Mouse (Mus musculus): ENCODE results near the gene Dus2.

Gene Dus2

DNA sequence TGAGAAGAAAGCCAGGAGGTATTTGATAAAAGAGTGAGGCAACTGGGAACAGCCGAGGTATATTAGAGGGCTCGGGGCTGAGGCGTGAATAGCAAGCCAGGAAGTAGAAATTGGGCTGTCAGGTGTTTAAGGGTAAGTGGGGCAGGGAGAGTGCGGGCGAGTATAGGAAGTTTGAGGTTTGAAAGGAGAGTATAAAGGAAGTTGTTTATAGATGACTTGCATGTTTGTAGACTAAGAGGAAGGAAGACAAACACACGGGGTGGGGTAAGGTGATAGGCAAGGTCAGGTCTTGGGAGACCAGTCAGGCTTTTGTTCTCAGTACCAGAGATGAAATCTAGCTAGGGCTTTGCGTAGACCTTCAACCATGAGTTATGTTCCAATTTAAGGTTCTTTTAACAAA lies 26.0 kb downstream of the Dus2 start:
- in situ Hi-C loops (cut with MboI; ENCODE audit: low pct_unique_long_range_greater_than_20kb in 1 of 2, low sequenced_read_pairs in 2 of 2, unreplicated experiment in 1 of 2): loop anchor here in 1 of 2 experiments (10.0 kb wide), 1 partner anchor 302 kb away; no protein-coding TSS in a partner anchor

DNA sequence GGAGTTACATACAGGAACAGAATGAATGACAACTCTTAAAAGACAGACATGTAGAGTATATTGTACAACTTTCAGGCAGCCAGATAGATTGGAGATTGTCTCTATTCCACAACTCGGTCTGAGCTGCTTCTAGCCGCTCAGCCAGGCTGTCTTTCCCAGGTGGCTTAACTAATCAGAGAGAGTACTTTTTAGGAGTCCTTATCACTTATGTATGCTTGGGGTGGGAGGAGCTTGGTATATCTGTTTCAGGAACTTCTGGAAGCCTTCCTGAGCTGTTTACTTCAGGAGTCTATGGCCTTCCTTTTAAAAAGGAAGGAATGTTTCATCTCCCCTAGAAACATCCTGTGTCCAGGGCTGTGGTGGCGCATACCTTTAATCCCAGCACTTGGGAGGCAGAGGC lies 26.9 kb downstream of the Dus2 start:
- in situ Hi-C loops (cut with MboI; ENCODE audit: low pct_unique_long_range_greater_than_20kb in 1 of 2, low sequenced_read_pairs in 2 of 2, unreplicated experiment in 1 of 2): loop anchor here in 1 of 2 experiments (10.0 kb wide), 1 partner anchor 303 kb away; no protein-coding TSS in a partner anchor

DNA sequence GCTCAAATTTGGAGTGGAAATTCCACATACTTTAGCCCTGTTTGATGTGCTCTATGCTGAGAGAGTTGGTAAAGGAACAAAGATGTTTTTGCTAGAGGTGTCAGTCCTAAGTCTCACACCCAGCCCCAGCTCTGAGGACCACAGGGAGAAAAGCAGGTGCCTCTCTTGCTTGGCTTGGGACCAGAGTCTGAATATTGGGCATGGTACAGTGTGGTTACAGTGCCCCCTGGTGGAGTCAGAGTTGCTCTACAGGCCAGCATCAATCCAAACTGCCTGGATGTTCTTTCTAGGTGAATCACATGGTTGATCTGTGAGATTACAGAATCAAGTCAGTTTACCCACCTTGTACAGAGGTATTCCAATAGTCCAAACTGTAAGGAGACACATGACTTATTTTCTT lies 31.3 kb downstream of the Dus2 start:
- in situ Hi-C loops (cut with MboI; ENCODE audit: low pct_unique_long_range_greater_than_20kb in 1 of 2, low sequenced_read_pairs in 2 of 2, unreplicated experiment in 1 of 2): no loop called here

DNA sequence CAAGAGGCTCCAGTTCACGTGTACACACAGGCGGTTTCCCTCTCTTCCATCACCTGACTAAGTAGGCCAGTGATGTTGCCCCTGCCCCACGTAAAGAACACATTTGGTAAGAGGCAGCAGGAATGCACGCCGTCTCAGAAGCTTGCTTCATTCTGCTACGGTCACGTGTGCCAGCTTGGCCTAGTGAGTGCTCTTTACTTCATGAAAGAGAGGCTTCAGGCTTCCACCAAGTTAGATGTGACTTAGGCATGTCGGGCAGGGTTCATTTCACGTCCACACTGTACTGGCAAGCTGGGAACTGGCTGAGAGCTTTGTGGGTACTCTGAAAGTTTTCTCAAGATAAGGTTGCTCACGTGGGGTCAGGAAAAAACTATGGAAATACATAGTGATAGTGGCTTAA lies 47.6 kb downstream of the Dus2 start:
- in situ Hi-C loops (cut with MboI; ENCODE audit: low pct_unique_long_range_greater_than_20kb in 1 of 2, low sequenced_read_pairs in 2 of 2, unreplicated experiment in 1 of 2): no loop called here

DNA sequence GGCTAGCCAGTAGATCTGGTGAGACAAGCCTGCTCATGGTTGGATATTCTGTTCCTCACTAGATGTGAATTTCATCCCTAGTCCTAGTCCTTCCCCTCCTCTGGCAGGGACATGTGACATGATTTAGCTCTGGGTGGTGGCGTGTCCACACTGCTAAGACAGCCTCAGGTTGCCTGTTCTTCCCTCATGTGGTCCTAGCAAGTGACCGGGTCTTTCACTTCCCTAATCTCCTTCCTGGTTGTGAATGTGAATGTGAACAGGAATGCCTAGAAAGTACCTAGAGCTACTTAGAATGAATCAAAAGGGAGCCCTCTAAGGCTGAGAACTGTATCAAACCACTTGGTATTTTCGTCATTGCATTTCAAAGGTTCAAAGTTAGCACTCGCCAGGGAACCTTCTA lies 48.5 kb downstream of the Dus2 start:
- in situ Hi-C loops (cut with MboI; ENCODE audit: low pct_unique_long_range_greater_than_20kb in 1 of 2, low sequenced_read_pairs in 2 of 2, unreplicated experiment in 1 of 2): no loop called here

DNA sequence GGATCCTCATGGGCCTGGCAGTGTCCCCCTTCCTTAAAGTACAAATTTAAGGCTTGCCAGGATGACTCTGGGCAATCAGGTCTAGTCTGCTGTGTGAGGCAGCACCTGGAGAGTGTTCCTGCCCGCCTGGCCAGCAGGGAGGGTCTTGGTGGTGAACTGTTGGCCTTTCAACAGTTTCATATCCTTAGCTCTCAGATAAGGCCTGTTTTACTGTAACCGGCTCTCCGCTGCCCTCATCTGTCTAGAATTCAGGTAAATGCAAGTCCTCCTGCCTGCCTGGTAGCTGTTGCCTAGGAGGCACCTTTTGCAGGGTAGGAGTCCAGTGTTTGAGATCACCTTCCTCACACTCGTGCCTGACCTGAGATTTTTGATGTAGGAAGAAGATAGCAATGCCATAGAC lies 49.1 kb downstream of the Dus2 start:
- in situ Hi-C loops (cut with MboI; ENCODE audit: low pct_unique_long_range_greater_than_20kb in 1 of 2, low sequenced_read_pairs in 2 of 2, unreplicated experiment in 1 of 2): no loop called here

DNA sequence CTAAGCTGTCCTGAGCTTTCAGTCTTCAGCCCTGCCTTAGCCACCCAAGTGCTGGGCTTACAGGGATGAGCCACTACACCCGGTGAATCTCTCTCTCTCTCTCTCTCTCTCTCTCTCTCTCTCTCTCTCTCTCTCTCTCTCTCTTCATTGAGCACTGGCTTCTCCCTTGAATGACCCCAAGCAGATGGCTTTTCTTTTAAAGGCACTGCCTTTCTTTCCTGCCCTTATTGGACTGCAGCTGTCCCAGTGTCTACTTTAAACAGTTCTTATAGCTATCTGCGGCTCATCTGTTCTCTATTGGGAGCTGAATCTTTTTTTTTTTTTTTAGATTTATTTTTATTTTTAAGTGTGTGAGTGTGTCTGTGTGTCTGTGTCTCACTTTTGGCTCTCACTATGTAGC lies 51.9 kb downstream of the Dus2 start:
- in situ Hi-C loops (cut with MboI; ENCODE audit: low pct_unique_long_range_greater_than_20kb in 1 of 2, low sequenced_read_pairs in 2 of 2, unreplicated experiment in 1 of 2): no loop called here

DNA sequence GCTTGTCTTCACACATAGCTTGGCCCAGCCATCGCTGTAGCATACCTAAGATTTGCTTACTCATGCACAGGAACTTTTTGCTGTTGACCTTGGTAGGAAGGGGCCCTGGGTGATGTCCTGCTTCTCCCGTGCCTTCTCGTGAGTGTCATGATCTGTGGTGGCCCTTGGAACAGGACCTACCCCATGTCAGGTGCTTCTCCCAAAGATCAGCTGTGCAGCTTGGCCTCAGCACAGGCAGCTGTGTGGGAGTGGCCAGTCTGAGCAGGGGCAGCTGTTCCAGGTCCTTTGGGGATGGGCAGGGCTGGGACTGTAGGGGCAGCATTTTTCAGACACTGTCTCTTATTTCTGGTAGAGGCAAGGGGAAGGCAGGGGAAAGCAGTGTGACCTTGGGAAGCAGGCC lies 53.0 kb downstream of the Dus2 start:
- in situ Hi-C loops (cut with MboI; ENCODE audit: low pct_unique_long_range_greater_than_20kb in 1 of 2, low sequenced_read_pairs in 2 of 2, unreplicated experiment in 1 of 2): no loop called here

DNA sequence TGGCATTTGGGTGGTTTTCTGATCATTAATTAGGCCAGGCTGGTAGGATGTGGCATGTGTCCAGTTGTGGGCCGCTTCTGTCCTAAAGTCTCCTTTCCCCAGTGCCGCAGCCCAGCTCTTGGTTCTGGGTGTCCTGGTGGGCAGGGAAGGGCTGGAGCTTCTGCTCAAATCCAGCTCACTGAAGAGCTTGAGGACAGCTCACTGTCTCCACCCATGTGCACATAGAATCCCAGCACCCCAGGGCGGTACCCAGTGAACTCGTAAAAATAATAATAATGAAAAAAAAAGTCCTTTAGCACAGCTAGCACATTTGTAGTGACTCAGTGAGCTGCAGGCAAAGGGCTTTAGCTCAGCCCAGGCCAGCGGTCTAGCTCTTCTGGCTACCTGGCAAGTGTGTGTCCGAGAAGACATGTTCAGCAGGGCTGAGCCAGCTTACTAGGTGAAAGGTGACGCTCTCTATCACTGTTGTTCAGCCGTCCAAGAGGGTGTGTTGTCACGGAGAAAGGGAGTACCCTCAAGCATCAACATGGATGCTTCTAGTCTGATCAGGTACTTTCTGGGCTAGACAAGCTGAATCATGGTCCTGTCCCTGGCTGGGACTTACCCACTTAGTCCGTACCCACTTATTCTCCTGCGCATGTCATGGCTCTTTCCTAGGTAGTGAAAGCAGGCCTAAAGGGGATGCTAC lies 55.9 kb downstream of the Dus2 start:
- in situ Hi-C loops (cut with MboI; ENCODE audit: low pct_unique_long_range_greater_than_20kb in 1 of 2, low sequenced_read_pairs in 2 of 2, unreplicated experiment in 1 of 2): no loop called here

DNA sequence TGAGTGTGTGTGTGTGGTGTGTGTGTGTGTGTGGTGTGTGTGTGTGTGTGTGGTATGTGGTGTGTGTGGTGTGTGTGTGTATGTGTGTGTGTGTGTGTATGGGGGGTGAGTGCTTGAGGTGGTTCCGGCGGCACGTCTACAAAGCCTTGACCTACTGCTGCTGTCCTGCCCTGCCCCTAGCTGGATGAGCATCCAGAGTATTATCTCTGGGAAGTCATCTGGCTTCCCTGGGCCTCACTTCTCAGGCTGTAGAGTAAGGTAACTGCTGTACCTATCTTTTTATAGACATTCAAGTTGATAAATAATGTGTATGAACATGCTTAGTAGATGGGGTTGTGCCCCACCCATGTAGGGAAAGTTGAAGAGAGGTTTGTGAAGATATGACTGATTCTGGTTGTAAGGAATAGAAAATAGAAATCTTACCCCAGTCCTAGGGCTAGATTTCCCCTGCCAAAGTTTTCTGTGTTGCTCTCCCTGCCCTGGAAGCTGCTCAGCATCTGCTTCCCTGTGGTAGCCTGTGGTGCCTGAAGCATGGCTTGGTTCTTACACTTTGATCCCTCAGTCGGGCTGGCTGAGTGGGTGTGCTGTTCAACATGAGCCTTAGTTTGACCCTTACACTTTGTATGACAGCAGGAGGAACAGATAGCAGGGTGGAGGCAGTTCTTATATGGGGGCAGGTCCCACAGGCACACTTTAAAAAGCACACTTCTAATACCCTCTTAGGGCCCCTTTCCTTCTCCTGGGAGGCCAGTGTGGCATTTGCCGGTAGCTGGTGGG lies 56.9 kb downstream of the Dus2 start:
- in situ Hi-C loops (cut with MboI; ENCODE audit: low pct_unique_long_range_greater_than_20kb in 1 of 2, low sequenced_read_pairs in 2 of 2, unreplicated experiment in 1 of 2): no loop called here

DNA sequence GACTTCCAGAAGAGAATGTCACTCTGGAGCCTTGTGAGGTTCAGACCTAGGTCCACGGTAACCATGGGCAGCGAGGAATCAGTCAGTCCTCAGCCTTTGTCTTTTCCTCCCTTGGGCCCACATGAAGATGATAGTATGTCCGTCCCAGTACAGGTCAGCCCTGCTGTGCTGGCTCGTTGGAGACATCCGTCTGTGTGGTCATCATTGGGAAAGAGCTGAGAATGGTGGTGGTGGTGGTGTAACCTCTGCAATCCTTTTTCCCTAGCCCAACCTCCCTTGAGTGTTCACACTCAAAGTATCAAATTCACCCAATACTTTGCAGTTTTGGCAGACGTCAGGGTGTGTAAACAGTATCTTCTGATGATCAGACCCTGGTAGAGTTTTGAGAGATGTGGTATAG lies 58.7 kb downstream of the Dus2 start:
- in situ Hi-C loops (cut with MboI; ENCODE audit: low pct_unique_long_range_greater_than_20kb in 1 of 2, low sequenced_read_pairs in 2 of 2, unreplicated experiment in 1 of 2): no loop called here

DNA sequence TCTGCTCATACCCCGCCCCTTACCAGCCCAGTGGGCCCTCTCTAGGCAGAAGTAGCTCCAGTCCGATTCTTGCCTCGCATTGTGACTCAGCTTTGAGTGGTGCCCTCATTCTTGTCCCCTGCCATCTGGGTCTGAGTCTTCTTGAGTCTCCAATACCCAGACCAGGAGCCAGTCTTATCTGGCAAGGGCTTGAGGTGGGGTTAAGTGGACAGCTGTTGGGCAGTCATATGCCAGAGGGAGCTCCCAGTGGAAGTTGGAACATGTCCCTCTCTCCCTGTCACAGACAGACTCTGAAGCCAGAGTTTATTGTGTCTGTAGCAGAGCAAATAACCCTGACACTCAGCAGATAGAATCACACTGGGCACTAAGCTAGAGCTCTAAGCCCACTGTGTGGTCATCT lies 59.9 kb downstream of the Dus2 start:
- in situ Hi-C loops (cut with MboI; ENCODE audit: low pct_unique_long_range_greater_than_20kb in 1 of 2, low sequenced_read_pairs in 2 of 2, unreplicated experiment in 1 of 2): no loop called here

DNA sequence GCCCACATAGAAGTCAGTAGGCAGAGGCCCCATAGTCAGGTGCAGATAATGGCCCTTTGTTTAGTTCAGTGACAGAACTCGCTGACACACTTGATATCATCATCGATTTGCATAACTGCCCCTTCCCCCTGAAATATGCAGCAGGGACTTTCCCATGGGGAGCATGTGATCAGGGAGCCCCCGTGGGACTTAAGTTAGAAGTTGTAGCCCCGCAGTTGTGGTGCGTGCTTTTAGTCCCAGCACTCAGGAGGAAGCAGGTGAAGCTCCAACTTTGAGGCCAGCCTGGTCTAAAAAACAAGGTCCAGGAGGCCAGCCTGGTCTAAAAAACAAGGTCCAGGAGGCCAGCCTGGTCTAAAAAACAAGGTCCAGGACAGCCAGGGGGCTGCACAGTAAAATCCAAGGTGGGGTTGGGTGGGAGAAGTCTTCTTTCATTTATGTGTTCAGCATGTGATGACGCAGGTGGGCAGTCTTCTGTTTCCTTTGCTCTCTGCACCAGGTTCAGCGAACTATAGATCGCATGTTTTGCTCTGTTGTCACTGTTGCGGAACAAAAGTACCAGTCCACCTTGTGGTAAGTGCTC lies 61.5 kb downstream of the Dus2 start:
- in situ Hi-C loops (cut with MboI; ENCODE audit: low pct_unique_long_range_greater_than_20kb in 1 of 2, low sequenced_read_pairs in 2 of 2, unreplicated experiment in 1 of 2): no loop called here

DNA sequence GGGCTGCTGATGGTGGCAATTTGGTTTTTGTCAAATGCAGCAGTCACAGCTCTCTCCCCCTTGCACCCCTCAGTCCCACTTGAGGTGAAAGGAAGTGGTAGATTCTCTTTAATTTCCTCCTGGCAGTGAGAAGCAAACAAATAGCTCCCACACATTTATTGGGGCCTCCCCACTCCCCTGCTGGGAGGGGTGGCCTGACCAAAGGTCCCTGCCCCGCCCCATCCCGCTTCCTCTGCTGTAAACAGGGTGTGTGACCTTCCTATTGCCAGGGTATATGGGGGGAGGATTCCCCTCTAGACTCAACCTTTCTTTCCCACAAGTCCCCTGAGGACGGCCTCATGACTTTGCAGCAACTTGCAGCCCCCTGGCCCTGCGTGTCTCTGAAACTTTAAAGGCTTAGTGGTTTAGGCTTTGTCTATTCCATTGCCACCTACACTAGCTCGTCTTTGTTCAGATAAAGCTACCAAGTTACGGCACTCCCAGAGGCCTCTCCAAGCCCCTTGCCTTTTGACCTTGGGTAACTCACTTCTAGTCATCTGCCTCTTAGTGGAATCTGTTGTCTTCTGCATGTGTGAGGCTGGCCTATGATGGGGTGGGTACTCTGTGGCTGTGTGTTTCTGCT lies 63.2 kb downstream of the Dus2 start:
- in situ Hi-C loops (cut with MboI; ENCODE audit: low pct_unique_long_range_greater_than_20kb in 1 of 2, low sequenced_read_pairs in 2 of 2, unreplicated experiment in 1 of 2): no loop called here

DNA sequence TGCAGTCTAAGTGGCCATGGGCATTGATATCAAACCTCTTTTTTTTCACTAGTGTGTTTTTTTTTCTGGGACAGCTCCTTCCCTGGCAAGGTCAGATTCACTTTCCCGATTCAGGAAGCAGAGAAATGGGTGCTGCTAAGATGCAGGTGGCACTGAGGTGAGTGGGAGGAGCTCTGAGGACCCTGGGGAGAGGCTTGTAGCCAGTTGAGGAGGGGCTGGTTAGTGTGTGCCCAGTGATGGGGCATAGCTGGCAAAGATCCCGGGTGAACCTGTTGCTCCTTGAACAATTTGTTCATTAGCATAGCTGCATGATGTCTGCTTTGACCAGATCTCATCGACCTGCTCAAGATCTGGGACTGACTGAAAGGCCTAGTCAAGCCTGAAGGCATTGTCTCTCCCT lies 63.9 kb downstream of the Dus2 start:
- in situ Hi-C loops (cut with MboI; ENCODE audit: low pct_unique_long_range_greater_than_20kb in 1 of 2, low sequenced_read_pairs in 2 of 2, unreplicated experiment in 1 of 2): no loop called here

DNA sequence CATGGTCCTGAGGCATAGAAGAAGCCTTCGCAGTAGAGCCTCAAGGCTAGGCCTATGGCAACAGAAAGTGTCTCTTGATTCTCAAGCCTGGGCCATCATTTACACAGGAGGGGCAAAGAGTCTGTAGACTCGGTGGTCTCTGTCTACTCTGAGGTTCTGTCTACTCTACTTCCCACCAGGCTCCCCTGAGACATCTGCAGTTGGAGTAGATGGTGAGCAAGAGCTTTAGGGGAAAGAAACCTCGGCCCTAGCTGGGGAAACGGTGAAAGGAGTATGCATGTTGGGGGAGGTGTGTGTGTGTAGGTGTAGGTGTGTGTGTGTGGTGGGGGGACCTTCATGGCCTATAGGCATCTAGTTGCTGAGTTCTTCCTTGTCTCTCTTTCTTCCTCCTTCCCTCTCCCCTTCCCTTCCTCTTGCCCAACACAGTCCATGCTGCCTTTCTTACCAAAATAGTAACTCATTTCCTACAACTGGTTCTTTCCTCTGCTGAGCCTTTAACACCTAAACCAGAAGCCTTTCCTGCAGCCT lies 65.4 kb downstream of the Dus2 start:
- in situ Hi-C loops (cut with MboI; ENCODE audit: low pct_unique_long_range_greater_than_20kb in 1 of 2, low sequenced_read_pairs in 2 of 2, unreplicated experiment in 1 of 2): no loop called here

DNA sequence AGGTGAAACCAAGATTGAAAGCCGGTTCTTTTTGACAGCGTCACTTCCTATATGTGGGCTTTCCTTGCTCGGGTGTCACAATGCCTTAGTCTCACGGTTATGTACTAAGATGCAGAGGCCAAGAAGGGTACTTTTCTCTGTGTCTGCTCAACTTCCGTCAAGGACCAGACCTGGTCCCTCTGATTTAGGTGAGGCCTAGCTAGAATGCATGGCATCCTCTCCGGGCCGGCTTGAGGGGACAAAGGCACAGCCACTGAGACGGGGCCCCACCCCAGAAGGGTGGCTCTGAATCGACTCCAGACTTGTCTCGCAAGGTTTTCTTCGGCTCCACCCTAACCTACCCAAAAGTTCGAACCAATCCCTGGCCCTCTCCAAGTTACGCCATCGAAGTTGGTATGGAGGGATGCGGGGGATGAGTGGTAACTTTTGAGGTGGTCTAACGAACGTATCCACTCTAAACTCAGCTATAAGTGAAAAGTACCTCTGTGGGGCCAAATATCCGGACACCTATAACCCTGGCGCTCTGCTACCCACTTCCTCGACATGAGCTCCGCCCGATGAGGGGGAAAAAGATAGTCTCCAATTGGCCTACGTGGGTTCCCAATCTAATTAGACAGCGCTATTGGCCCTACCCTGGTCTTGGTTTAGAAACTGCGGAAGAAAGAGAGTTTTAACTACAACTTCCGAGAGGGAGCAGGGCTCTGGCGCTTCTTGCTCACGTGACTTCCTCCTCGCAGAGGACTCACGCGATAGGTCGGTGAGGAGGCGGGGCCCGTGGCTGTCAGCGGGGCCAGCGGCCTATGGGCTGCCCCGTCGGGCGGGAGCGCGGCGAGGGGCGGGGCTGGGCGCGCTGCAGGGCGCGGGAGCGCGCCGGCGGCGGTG lies 67.8 kb downstream of the Dus2 start, which contains the start of gene Nfatc3:
Gene Nfatc3 (plus strand): TSS at position 110 of the 882 bp plus-strand sequence.
- in situ Hi-C loops (cut with MboI; ENCODE audit: low pct_unique_long_range_greater_than_20kb in 1 of 2, low sequenced_read_pairs in 2 of 2, unreplicated experiment in 1 of 2): no loop called here
